Mouse (Mus musculus): Measurements from ENCODE around the gene Oxt. TPM values are rescaled to one million over a fixed set of nuclear protein-coding genes. Genes with fewer than 3 reads are reported as not detected.

Oxt gene
- 0.32 and 0.42 TPM in 2 replicates for polyA plus RNA-seq (2012; rRNA removed)

GRCm38 (mm10) chr2:130575873-130576272 lies at the start of gene Oxt:
Gene Oxt, plus strand, starts transcription at chr2:130576173.
- no peaks in the 10 kb centered on the region for H3K4me1 ChIP-seq (ENCODE audit: control insufficient read depth, insufficient read depth, low read length)
- H3K4me3 ChIP-seq (ENCODE audit: insufficient read depth, low read length) = no peak within 1 kb of the TSS
- TF ChIP-seq CTCF (IDR thresholded peaks at IDR 0.05; ENCODE audit: extremely low read depth, insufficient read depth, low read length) = no peak
- no peak for TF ChIP-seq POLR2A (IDR thresholded peaks at IDR 0.05; ENCODE audit: extremely low read depth, insufficient read depth, low read length)
- H3K27ac ChIP-seq (ENCODE audit: insufficient read depth, low read length) = no peak within 1 kb of the TSS

- no peak for TF ChIP-seq CTCF (IDR thresholded peaks at IDR 0.05; ENCODE audit: extremely low read depth, insufficient read depth, low read length)
- no peak for TF ChIP-seq POLR2A (IDR thresholded peaks at IDR 0.05; ENCODE audit: extremely low read depth, insufficient read depth, low read length)
- H3K27ac ChIP-seq (ENCODE audit: insufficient read depth, low read length) = no peak overlapping the region
Measured at GRCm38 (mm10) chr2:130528457-130528856, 47.5 kb upstream of the Oxt start.

GRCm38 (mm10) chr2:130529290-130529689 lies 46.7 kb upstream of the Oxt start:
- TF ChIP-seq CTCF (IDR thresholded peaks at IDR 0.05; ENCODE audit: extremely low read depth, insufficient read depth, low read length) (no peak), POLR2A (IDR thresholded peaks at IDR 0.05; ENCODE audit: extremely low read depth, insufficient read depth, low read length) (no peak)
- no peaks in the 10 kb centered on the region for H3K4me1 ChIP-seq (ENCODE audit: control insufficient read depth, insufficient read depth, low read length)
- H3K4me3 ChIP-seq (ENCODE audit: insufficient read depth, low read length) = no peak overlapping the region
- no peak overlapping the region for H3K27ac ChIP-seq (ENCODE audit: insufficient read depth, low read length)

More at GRCm38 (mm10) chr2:130528457-130528856, 47.5 kb upstream of the Oxt start:
- H3K4me1 ChIP-seq (ENCODE audit: control insufficient read depth, insufficient read depth, low read length) = no peaks in the 10 kb centered on the region
- no peak overlapping the region for H3K4me3 ChIP-seq (ENCODE audit: insufficient read depth, low read length)

- Histone ChIP-seq H3K27ac (ENCODE audit: insufficient read depth, low read length) (no peak overlapping the region), H3K4me3 (ENCODE audit: insufficient read depth, low read length) (no peak overlapping the region), H3K4me1 (ENCODE audit: control insufficient read depth, insufficient read depth, low read length) (no peaks in the 10 kb centered on the region)
- TF ChIP-seq POLR2A (IDR thresholded peaks at IDR 0.05; ENCODE audit: extremely low read depth, insufficient read depth, low read length) (no peak), CTCF (IDR thresholded peaks at IDR 0.05; ENCODE audit: extremely low read depth, insufficient read depth, low read length) (no peak)
Measured at GRCm38 (mm10) chr2:130529925-130530324, 46.0 kb upstream of the Oxt start.

GRCm38 (mm10) chr2:130532201-130532600 lies 43.8 kb upstream of the Oxt start:
- TF ChIP-seq CTCF (IDR thresholded peaks at IDR 0.05; ENCODE audit: extremely low read depth, insufficient read depth, low read length) (no peak), POLR2A (IDR thresholded peaks at IDR 0.05; ENCODE audit: extremely low read depth, insufficient read depth, low read length) (no peak)
- no peak overlapping the region for H3K4me3 ChIP-seq (ENCODE audit: insufficient read depth, low read length)
- no peak overlapping the region for H3K27ac ChIP-seq (ENCODE audit: insufficient read depth, low read length)
- H3K4me1 ChIP-seq (ENCODE audit: control insufficient read depth, insufficient read depth, low read length) = no peaks in the 10 kb centered on the region

- Histone ChIP-seq H3K4me3 (ENCODE audit: insufficient read depth, low read length) (no peak overlapping the region), H3K27ac (ENCODE audit: insufficient read depth, low read length) (no peak overlapping the region), H3K4me1 (ENCODE audit: control insufficient read depth, insufficient read depth, low read length) (no peaks in the 10 kb centered on the region)
- no peak for TF ChIP-seq POLR2A (IDR thresholded peaks at IDR 0.05; ENCODE audit: extremely low read depth, insufficient read depth, low read length)
- no peak for TF ChIP-seq CTCF (IDR thresholded peaks at IDR 0.05; ENCODE audit: extremely low read depth, insufficient read depth, low read length)
Measured at GRCm38 (mm10) chr2:130535017-130535416, 41.0 kb upstream of the Oxt start.

- Histone ChIP-seq H3K27ac (ENCODE audit: insufficient read depth, low read length) (no peak overlapping the region), H3K4me3 (ENCODE audit: insufficient read depth, low read length) (no peak overlapping the region), H3K4me1 (ENCODE audit: control insufficient read depth, insufficient read depth, low read length) (no peaks in the 10 kb centered on the region)
- TF ChIP-seq POLR2A (IDR thresholded peaks at IDR 0.05; ENCODE audit: extremely low read depth, insufficient read depth, low read length) = no peak
- TF ChIP-seq CTCF (IDR thresholded peaks at IDR 0.05; ENCODE audit: extremely low read depth, insufficient read depth, low read length) = no peak
Measured at GRCm38 (mm10) chr2:130536890-130537289, 39.1 kb upstream of the Oxt start.

- TF ChIP-seq POLR2A (IDR thresholded peaks at IDR 0.05; ENCODE audit: extremely low read depth, insufficient read depth, low read length) = no peak
- no peak for TF ChIP-seq CTCF (IDR thresholded peaks at IDR 0.05; ENCODE audit: extremely low read depth, insufficient read depth, low read length)
- Histone ChIP-seq H3K4me3 (ENCODE audit: insufficient read depth, low read length) (no peak overlapping the region), H3K4me1 (ENCODE audit: control insufficient read depth, insufficient read depth, low read length) (no peaks in the 10 kb centered on the region), H3K27ac (ENCODE audit: insufficient read depth, low read length) (no peak overlapping the region)
Measured at GRCm38 (mm10) chr2:130538876-130539546, 37.0 kb upstream of the Oxt start.

- no peak overlapping the region for H3K4me3 ChIP-seq (ENCODE audit: insufficient read depth, low read length)
- H3K4me1 ChIP-seq (ENCODE audit: control insufficient read depth, insufficient read depth, low read length) = no peaks in the 10 kb centered on the region
- TF ChIP-seq CTCF (IDR thresholded peaks at IDR 0.05; ENCODE audit: extremely low read depth, insufficient read depth, low read length) = no peak
- no peak for TF ChIP-seq POLR2A (IDR thresholded peaks at IDR 0.05; ENCODE audit: extremely low read depth, insufficient read depth, low read length)
- no peak overlapping the region for H3K27ac ChIP-seq (ENCODE audit: insufficient read depth, low read length)
Measured at GRCm38 (mm10) chr2:130540266-130540665, 35.7 kb upstream of the Oxt start.

- no peak for TF ChIP-seq POLR2A (IDR thresholded peaks at IDR 0.05; ENCODE audit: extremely low read depth, insufficient read depth, low read length)
- TF ChIP-seq CTCF (IDR thresholded peaks at IDR 0.05; ENCODE audit: extremely low read depth, insufficient read depth, low read length) = no peak
- no peak overlapping the region for H3K4me3 ChIP-seq (ENCODE audit: insufficient read depth, low read length)
- H3K4me1 ChIP-seq (ENCODE audit: control insufficient read depth, insufficient read depth, low read length) = no peaks in the 10 kb centered on the region
Measured at GRCm38 (mm10) chr2:130546957-130547356, 29.0 kb upstream of the Oxt start.

More at GRCm38 (mm10) chr2:130546957-130547356, 29.0 kb upstream of the Oxt start:
- H3K27ac ChIP-seq (ENCODE audit: insufficient read depth, low read length) = no peak overlapping the region

All from cortical plate, adult 2 months (tissue).